9 mouse cellular contexts compared by ENCODE assay signal in genomic region chr6:78512833-78513232, GRCm38 (mm10). TPM values are rescaled to one million over a fixed set of nuclear protein-coding genes. Genes with fewer than 3 reads are reported as not detected.
DNase-seq lines count a peak whose midpoint lies in the region; ATAC-seq and TF ChIP-seq lines count a peak whose summit lies in the region.
"Had no signal": no experiment of that assay in that cellular context is flagged by ENCODE, and none has a peak within 500 bp of the region (broad histone marks: within the 10 kb centered on the region; RNA-seq: fewer than 3 reads in every experiment).

No protein-coding gene starts in this region.

- WGBS in hindbrain, embryonic 14.5 days = 13% methylated on average over 3 of the region's 3 CpGs
- 12% methylated on average over 3 of the region's 3 CpGs for WGBS in midbrain, embryonic 13.5 days

- no peak overlapping the region for H3K9ac ChIP-seq in ES-E14 (ENCODE audit: insufficient read depth, low read depth, low read length, poor library complexity, severe bottlenecking)
- H3K9ac ChIP-seq in hindbrain, embryonic 14.5 days = no peak overlapping the region
- H3K9ac ChIP-seq in midbrain, embryonic 13.5 days (replicated peaks) = no peak overlapping the region
- H3K9ac ChIP-seq: embryonic facial prominence, embryonic 13.5 days had no signal

- no peaks in the 10 kb centered on the region for H3K4me1 ChIP-seq in ES-E14 (ENCODE audit: control insufficient read depth in 2 of 2, insufficient read depth in 2 of 2, low read length in 2 of 2, poor library complexity in 1 of 2)
- H3K4me1 ChIP-seq in cortical plate, adult 2 months (ENCODE audit: control insufficient read depth, insufficient read depth, low read length) = no peaks in the 10 kb centered on the region
- no peaks in the 10 kb centered on the region for H3K4me1 ChIP-seq in hindbrain, embryonic 14.5 days (replicated peaks; ENCODE audit: control insufficient read depth, insufficient read depth, low read length)
- H3K4me1 ChIP-seq in midbrain, embryonic 13.5 days (replicated peaks) = no peaks in the 10 kb centered on the region
- H3K4me1 ChIP-seq: embryonic facial prominence, embryonic 13.5 days had no signal

- no peak overlapping the region for H3K4me3 ChIP-seq in ES-E14 (ENCODE audit: insufficient read depth in 1 of 2, low read depth in 1 of 2, low read length in 2 of 2, poor library complexity in 1 of 2, severe bottlenecking in 1 of 2)
- no peak overlapping the region for H3K4me3 ChIP-seq in cortical plate, adult 2 months (ENCODE audit: insufficient read depth, low read length)
- H3K4me3 ChIP-seq in hindbrain, embryonic 14.5 days (replicated peaks; ENCODE audit: low read length) = no peak overlapping the region
- H3K4me3 ChIP-seq in midbrain, embryonic 13.5 days (replicated peaks) = no peak overlapping the region
- H3K4me3 ChIP-seq: embryonic facial prominence, embryonic 13.5 days had no signal

- peak; percentile 79; the same call in 1 of the 2 replicates for ATAC-seq in hindbrain, embryonic 14.5 days (ENCODE audit: low FRiP score)
- ATAC-seq in midbrain, embryonic 13.5 days = peak; percentile 86

- H3K36me3 ChIP-seq in ES-E14 (ENCODE audit: control insufficient read depth, insufficient read depth, low read length, poor library complexity, severe bottlenecking) = no peaks in the 10 kb centered on the region
- H3K36me3 ChIP-seq in hindbrain, embryonic 14.5 days (replicated peaks; ENCODE audit: control insufficient read depth, insufficient read depth) = no peaks in the 10 kb centered on the region
- H3K36me3 ChIP-seq in midbrain, embryonic 13.5 days = no peaks in the 10 kb centered on the region
- H3K36me3 ChIP-seq: embryonic facial prominence, embryonic 13.5 days had no signal

- no peaks in the 10 kb centered on the region for H3K9me3 ChIP-seq in ES-E14 (ENCODE audit: control insufficient read depth, insufficient read depth, low read depth, low read length)
- H3K9me3 ChIP-seq in hindbrain, embryonic 14.5 days (ENCODE audit: control insufficient read depth, low read length) = no peaks in the 10 kb centered on the region
- H3K9me3 ChIP-seq in midbrain, embryonic 13.5 days = no peaks in the 10 kb centered on the region
- H3K9me3 ChIP-seq: embryonic facial prominence, embryonic 13.5 days had no signal

- peak; percentile 84 for TF ChIP-seq CTCF in cortical plate, adult 2 months (IDR thresholded peaks at IDR 0.05; ENCODE audit: extremely low read depth, insufficient read depth, low read length)

- H3K27me3 ChIP-seq in hindbrain, embryonic 14.5 days (ENCODE audit: control insufficient read depth, insufficient read depth, low read length) = no peaks in the 10 kb centered on the region
- H3K27me3 ChIP-seq in midbrain, embryonic 13.5 days = no peaks in the 10 kb centered on the region
- H3K27me3 ChIP-seq: embryonic facial prominence, embryonic 13.5 days had no signal

- H3K27ac ChIP-seq in ES-E14 (ENCODE audit: insufficient read depth, low read depth, low read length, poor library complexity, severe bottlenecking) = no peak overlapping the region
- H3K27ac ChIP-seq in cortical plate, adult 2 months (ENCODE audit: insufficient read depth, low read length) = no peak overlapping the region
- H3K27ac ChIP-seq in hindbrain, embryonic 14.5 days = no peak overlapping the region
- H3K27ac ChIP-seq in midbrain, embryonic 13.5 days = no peak overlapping the region
- H3K27ac ChIP-seq: embryonic facial prominence, embryonic 13.5 days had no signal

- peak; percentile 51 for DNase-seq in 3T3-L1 (ENCODE audit: low read depth, low spot score)
- peak; percentile 48 for DNase-seq in ES-E14 (ENCODE audit: low read depth, low spot score)
- DNase-seq in hindbrain, embryonic 14.5 days (ENCODE audit: low spot score) = peak; percentile 76
- peak; percentile 62 to 66 for DNase-seq in left cerebral cortex, adult 18-20 months (ENCODE audit: low spot score in 2 of 2)
- peak; percentile 66 for DNase-seq in testis, postnatal 10 days (ENCODE audit: low spot score)
- no peak for DNase-seq in T-cell, adult 2 months (ENCODE audit: low spot score)

- in situ Hi-C loops in ES-E14 (cut with MboI; ENCODE audit: low sequenced_read_pairs in 2 of 2, unreplicated experiment in 2 of 2) = loop anchor here (10.0 to 25.0 kb wide), 3 partner anchors 176 to 878 kb away; no protein-coding TSS in a partner anchor

- no peak overlapping the region for H3K4me2 ChIP-seq in hindbrain, embryonic 14.5 days (replicated peaks)
- no peak overlapping the region for H3K4me2 ChIP-seq in midbrain, embryonic 13.5 days (replicated peaks)
- H3K4me2 ChIP-seq: embryonic facial prominence, embryonic 13.5 days had no signal

- no peak for TF ChIP-seq POLR2A in cortical plate, adult 2 months (IDR thresholded peaks at IDR 0.05; ENCODE audit: extremely low read depth, insufficient read depth, low read length)

TF ChIP-seq in ES-E14, 5 proteins besides CTCF, POLR2A, EP300 and RAD21:
- TF ChIP-seq ZC3H11A (IDR thresholded peaks at IDR 0.05; ENCODE audit: borderline replicate concordance, low read depth, low read length) (peak; percentile 72), HCFC1 (IDR thresholded peaks at IDR 0.05; ENCODE audit: borderline replicate concordance, insufficient read depth, low read length) (no peak)

RNA-seq across cellular contexts. Expression of gene Reg3g, which starts 44.2 kb away (rescaled TPM):
- total RNA-seq in ES-E14 (2012; rRNA removed) = not detected in 2 replicates
- polyA plus RNA-seq in cortical plate, adult 2 months (2012; rRNA removed) = 0.19 TPM in 1 of 2 replicates, not detected in the other
- polyA plus RNA-seq in hindbrain, embryonic 14.5 days (2014; fragmentation: Nextera tagmentation; extraction: Ambion mirVana) = not detected in 2 replicates
- not detected for total RNA-seq in left cerebral cortex, adult 18-20 months (2021)
- not detected in 2 replicates for polyA plus RNA-seq in midbrain, embryonic 13.5 days (2015; fragmentation: Nextera tagmentation; extraction: Ambion mirVana)
